Mouse (Mus musculus): ENCODE results near the gene Eps8. TPM values are rescaled to one million over a fixed set of nuclear protein-coding genes. Genes with fewer than 3 reads are reported as not detected.

The Eps8 gene
- polyA plus RNA-seq, 1 experiment from 2014 or later = 61.3 TPM

DNA sequence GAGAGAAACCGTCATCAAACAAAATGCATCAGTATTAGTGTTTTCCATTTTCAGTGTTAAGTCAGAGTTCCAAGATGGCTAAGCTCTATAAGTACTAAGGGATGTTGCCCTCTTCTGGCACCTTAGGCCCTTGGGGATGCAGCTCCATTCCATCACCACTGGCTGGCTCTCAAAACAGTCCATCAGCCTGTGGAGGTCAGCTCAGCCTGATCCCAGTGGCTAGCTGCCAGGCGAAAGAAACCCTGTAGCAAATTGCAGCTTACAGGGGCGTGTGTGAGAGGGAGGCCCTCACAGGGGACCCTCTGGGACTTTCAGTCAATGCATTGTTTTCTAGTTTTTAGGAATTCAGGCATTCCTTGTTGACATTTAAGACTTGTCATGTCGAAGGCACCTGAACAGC, 40.8 kb downstream of the Eps8 start:
- Histone ChIP-seq H3K9ac (ENCODE audit: low read length) (no peak overlapping the region), H3K4me2 (ENCODE audit: low read length) (no peak overlapping the region), H3K27ac (ENCODE audit: low read depth) (no peak overlapping the region), H3K27me3 (replicated peaks; ENCODE audit: control insufficient read depth, insufficient read depth, low read length) (no peaks in the 10 kb centered on the region), H3K36me3 (ENCODE audit: control insufficient read depth, insufficient read depth, low read length) (no peaks in the 10 kb centered on the region), H3K4me1 (replicated peaks; ENCODE audit: control insufficient read depth, insufficient read depth, low read length) (no peaks in the 10 kb centered on the region; the same call in 1 of the 2 replicates), H3K9me3 (ENCODE audit: control insufficient read depth, low read length) (no peaks in the 10 kb centered on the region), H3K4me3 (ENCODE audit: low read depth, low read length) (no peak overlapping the region)
- DNase-seq (ENCODE audit: low spot score) (no peak), ATAC-seq (replicated peaks; ENCODE audit: low FRiP score, low TSS enrichment, low read depth) (no peak)
- 44% methylated on average over 4 of the region's 4 CpGs for WGBS

DNA sequence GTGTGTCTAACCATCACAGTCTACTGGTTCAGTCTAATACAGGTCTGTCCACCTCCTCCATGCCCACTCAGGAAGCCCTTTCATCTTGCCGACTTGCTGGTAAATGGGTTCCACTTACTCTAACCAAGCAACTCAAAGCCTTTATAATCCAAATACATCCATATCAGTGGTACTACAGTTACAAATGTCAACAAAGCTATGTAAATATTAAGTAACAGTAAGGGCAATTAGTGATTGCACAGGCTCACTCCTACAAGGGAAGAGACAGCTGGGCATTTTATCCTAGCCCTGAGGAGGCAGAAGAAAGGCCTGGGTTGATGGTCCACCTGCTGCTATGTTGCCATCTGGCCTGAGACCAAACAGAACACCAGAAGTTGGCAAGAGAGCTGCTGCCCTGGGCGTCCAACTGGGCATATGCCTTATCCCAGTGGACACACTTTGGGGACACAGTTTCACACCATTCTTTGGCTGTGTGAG, 42.6 kb downstream of the Eps8 start:
- H3K36me3 ChIP-seq (ENCODE audit: control insufficient read depth, insufficient read depth, low read length) = no peaks in the 10 kb centered on the region
- peak; percentile 76 for ATAC-seq (replicated peaks; ENCODE audit: low FRiP score, low TSS enrichment, low read depth)
- no peak overlapping the region for H3K4me3 ChIP-seq (ENCODE audit: low read depth, low read length)
- H3K4me1 ChIP-seq (replicated peaks; ENCODE audit: control insufficient read depth, insufficient read depth, low read length) = no peaks in the 10 kb centered on the region; the same call in 1 of the 2 replicates
- no peak overlapping the region for H3K9ac ChIP-seq (ENCODE audit: low read length)
- 58% methylated on average over 2 of the region's 2 CpGs for WGBS
- H3K27me3 ChIP-seq (replicated peaks; ENCODE audit: control insufficient read depth, insufficient read depth, low read length) = no peaks in the 10 kb centered on the region
- H3K27ac ChIP-seq (ENCODE audit: low read depth) = no peak overlapping the region
- no peak overlapping the region for H3K4me2 ChIP-seq (ENCODE audit: low read length)
- DNase-seq (ENCODE audit: low spot score) = no peak
- no peaks in the 10 kb centered on the region for H3K9me3 ChIP-seq (ENCODE audit: control insufficient read depth, low read length)

DNA sequence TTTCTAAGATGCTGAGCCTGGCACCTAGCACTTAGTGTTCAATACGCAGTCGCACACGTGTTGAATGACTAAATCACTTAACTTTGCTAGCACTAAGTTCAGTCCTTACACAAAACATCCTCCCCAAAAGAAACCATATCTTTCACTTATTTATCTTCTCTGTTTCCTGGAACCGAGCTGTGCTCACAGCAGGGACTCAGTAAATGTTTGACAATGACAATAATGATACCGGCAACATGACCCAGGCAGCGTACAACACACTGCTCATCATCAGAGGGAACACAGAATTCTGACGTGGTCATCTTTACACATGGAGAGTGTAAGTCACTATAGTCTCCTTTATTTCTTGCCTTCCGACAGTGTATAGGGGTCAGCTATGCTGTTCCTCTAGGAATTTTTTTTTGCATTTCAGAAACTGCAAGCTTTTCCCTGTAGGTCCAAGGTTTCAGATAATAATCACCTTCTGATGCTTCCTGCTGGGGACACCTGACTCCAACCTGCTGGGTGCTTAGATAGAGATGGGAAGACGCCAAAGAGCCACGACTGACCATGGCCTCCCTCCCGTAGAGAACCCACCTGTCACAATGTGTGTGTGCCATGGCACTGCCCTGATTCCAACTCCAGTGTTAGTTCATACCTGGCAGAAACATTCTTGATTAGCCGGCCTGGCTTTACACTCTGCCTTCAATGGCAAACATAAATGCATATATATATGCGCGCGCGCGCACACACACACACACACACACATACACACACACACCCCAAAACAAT, 46.3 kb downstream of the Eps8 start:
- WGBS = 87% methylated on average over 17 of the region's 17 CpGs
- no peak overlapping the region for H3K4me3 ChIP-seq (ENCODE audit: low read depth, low read length)
- no peak overlapping the region for H3K4me2 ChIP-seq (ENCODE audit: low read length)
- ATAC-seq (replicated peaks; ENCODE audit: low FRiP score, low TSS enrichment, low read depth) = no peak
- H3K9ac ChIP-seq (ENCODE audit: low read length) = no peak overlapping the region
- no peaks in the 10 kb centered on the region for H3K9me3 ChIP-seq (ENCODE audit: control insufficient read depth, low read length)
- H3K4me1 ChIP-seq (replicated peaks; ENCODE audit: control insufficient read depth, insufficient read depth, low read length) = no peaks in the 10 kb centered on the region
- no peak overlapping the region for H3K27ac ChIP-seq (ENCODE audit: low read depth)
- no peak for DNase-seq (ENCODE audit: low spot score)
- no peaks in the 10 kb centered on the region for H3K36me3 ChIP-seq (ENCODE audit: control insufficient read depth, insufficient read depth, low read length)
- no peaks in the 10 kb centered on the region for H3K27me3 ChIP-seq (replicated peaks; ENCODE audit: control insufficient read depth, insufficient read depth, low read length)

DNA sequence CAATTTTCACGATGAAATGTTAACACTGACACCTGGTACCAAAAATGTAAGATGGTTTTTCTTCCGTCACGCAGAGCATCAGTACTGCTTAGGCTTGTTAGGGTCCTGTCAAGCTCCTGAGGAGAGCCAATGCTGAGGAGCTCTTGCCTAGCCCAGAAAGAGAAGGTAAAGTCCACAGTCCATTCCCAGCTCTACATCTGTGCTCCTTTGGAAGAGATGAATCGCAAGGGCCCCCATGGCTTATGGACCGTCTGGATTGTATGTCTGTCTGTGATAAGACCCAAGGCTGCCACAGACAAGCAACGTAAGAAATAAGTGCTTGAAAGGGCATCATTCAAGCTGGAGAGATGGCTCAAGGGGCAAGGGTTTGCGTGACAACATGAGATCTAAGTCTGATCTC, 48.1 kb downstream of the Eps8 start:
- Histone ChIP-seq H3K4me3 (ENCODE audit: low read depth, low read length) (no peak overlapping the region), H3K9me3 (ENCODE audit: control insufficient read depth, low read length) (no peaks in the 10 kb centered on the region), H3K4me2 (ENCODE audit: low read length) (no peak overlapping the region), H3K9ac (ENCODE audit: low read length) (no peak overlapping the region), H3K27ac (ENCODE audit: low read depth) (no peak overlapping the region), H3K36me3 (ENCODE audit: control insufficient read depth, insufficient read depth, low read length) (no peaks in the 10 kb centered on the region), H3K4me1 (replicated peaks; ENCODE audit: control insufficient read depth, insufficient read depth, low read length) (no peaks in the 10 kb centered on the region), H3K27me3 (replicated peaks; ENCODE audit: control insufficient read depth, insufficient read depth, low read length) (no peaks in the 10 kb centered on the region)
- no peak for ATAC-seq (replicated peaks; ENCODE audit: low FRiP score, low TSS enrichment, low read depth)
- WGBS = 89% methylated on average over 7 of the region's 7 CpGs
- DNase-seq (ENCODE audit: low spot score) = no peak

DNA sequence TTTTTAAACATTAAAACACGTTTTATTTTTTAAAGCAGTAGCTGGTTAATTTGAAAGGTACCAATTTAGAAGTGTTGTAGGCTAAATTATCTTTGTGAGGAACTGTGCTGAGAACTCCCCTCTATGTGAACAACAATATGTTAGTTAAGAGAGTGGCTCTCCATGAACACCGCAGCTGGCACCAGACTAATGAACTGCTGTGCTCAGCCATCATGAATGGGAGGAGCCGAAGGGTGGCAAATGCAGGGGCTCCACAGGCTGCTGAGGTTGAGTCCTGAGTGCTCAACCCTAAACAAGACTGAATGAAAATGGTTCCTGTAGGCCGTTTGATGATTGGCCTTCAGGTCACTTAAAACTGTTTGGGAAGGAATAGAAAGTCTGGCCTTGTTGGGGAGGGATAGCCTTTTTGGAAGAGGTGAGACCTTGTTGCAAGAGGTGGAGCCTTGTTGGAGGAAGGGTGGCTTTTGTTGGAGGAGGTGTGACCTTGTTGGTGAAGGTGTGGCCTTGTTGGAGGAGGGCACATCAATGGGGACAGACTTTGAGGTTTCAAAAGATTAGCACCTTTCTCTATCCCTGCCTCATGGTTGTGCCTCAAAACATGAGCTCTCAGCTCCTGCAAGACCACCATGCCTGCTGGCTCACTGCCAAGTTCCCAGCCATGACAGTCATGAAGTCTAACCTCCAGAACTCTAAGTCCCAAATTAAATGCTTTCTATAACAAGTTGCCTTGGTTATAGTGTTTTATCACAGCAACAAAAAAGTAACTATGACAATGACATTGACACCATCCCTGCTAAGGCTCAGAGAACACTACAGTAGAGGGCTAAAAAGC, 50.0 kb downstream of the Eps8 start:
- Histone ChIP-seq H3K4me2 (ENCODE audit: low read length) (no peak overlapping the region), H3K27me3 (replicated peaks; ENCODE audit: control insufficient read depth, insufficient read depth, low read length) (no peaks in the 10 kb centered on the region), H3K27ac (ENCODE audit: low read depth) (no peak overlapping the region), H3K9me3 (ENCODE audit: control insufficient read depth, low read length) (no peaks in the 10 kb centered on the region), H3K4me3 (ENCODE audit: low read depth, low read length) (no peak overlapping the region), H3K36me3 (ENCODE audit: control insufficient read depth, insufficient read depth, low read length) (no peaks in the 10 kb centered on the region), H3K4me1 (replicated peaks; ENCODE audit: control insufficient read depth, insufficient read depth, low read length) (no peaks in the 10 kb centered on the region), H3K9ac (ENCODE audit: low read length) (no peak overlapping the region)
- WGBS = 86% methylated on average over 4 of the region's 4 CpGs
- ATAC-seq (replicated peaks; ENCODE audit: low FRiP score, low TSS enrichment, low read depth) (no peak), DNase-seq (ENCODE audit: low spot score) (no peak)

DNA sequence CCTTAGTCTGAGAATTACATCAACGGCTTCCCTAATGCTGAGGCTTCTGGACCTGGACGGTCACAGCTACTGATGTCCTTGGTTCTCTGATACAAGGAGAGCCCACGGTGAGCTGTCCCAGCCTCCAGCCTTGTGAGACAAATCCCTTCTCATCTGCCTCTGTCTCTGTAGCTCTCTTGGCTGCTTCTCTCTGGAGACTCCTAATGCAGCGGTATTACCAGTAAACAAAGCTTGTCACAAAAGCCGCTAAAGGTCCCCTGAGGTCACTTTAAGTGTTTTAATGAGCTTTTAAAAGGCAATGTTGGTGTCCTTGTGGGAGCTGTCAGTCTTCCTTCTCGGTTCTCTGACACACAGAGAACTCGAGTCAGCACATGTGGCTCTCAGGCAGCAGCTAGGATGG, 56.4 kb downstream of the Eps8 start:
- no peak for ATAC-seq (replicated peaks; ENCODE audit: low FRiP score, low TSS enrichment, low read depth)
- 0 out of 2 replicates have a peak, but pooled peaks cover 4% of the 10 kb centered on the region for H3K9me3 ChIP-seq (ENCODE audit: control insufficient read depth, low read length)
- H3K9ac ChIP-seq (ENCODE audit: low read length) = no peak overlapping the region
- H3K4me3 ChIP-seq (ENCODE audit: low read depth, low read length) = no peak overlapping the region
- DNase-seq (ENCODE audit: low spot score) = no peak
- H3K4me1 ChIP-seq (replicated peaks; ENCODE audit: control insufficient read depth, insufficient read depth, low read length) = no peaks in the 10 kb centered on the region
- no peak overlapping the region for H3K27ac ChIP-seq (ENCODE audit: low read depth)
- 42% methylated on average over 7 of the region's 7 CpGs for WGBS
- H3K27me3 ChIP-seq (replicated peaks; ENCODE audit: control insufficient read depth, insufficient read depth, low read length) = no peaks in the 10 kb centered on the region
- H3K36me3 ChIP-seq (ENCODE audit: control insufficient read depth, insufficient read depth, low read length) = no peaks in the 10 kb centered on the region
- no peak overlapping the region for H3K4me2 ChIP-seq (ENCODE audit: low read length)

DNA sequence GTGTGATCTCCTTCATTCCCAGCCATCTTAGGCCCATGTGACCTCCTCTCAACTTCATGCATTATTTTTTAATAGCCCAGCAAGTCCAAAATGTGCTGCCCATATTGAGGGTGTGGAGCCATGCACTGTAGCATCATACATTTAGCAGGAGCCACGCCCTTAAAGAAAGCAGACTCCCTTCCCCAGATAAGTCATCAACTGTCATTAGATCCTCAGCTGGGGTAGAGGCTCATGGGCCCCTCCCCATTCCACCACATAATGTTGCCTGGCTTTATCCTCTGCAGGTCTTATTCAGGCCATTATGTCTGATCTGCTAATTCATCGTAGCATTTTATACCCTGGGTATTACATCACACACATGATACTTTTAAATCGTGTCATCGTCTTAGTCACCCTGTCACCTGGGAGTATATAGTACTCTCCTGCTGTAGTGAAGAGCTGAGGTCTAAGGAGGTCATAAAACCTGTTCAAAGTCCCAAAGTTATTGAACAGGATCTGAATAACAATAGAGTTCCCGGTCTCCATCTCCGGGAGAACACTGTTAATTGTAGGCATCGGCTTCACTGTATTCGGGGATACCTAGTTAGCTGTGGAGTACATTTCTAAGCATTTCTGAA, 57.1 kb downstream of the Eps8 start:
- no peaks in the 10 kb centered on the region for H3K27me3 ChIP-seq (replicated peaks; ENCODE audit: control insufficient read depth, insufficient read depth, low read length)
- H3K9ac ChIP-seq (ENCODE audit: low read length) = no peak overlapping the region
- WGBS = 91% methylated on average over 8 of the region's 8 CpGs
- DNase-seq (ENCODE audit: low spot score) = no peak
- H3K4me1 ChIP-seq (replicated peaks; ENCODE audit: control insufficient read depth, insufficient read depth, low read length) = no peaks in the 10 kb centered on the region
- H3K4me2 ChIP-seq (ENCODE audit: low read length) = no peak overlapping the region
- H3K27ac ChIP-seq (ENCODE audit: low read depth) = no peak overlapping the region
- H3K9me3 ChIP-seq (ENCODE audit: control insufficient read depth, low read length) = 0 out of 2 replicates have a peak, but pooled peaks cover 4% of the 10 kb centered on the region
- H3K4me3 ChIP-seq (ENCODE audit: low read depth, low read length) = no peak overlapping the region
- no peak for ATAC-seq (replicated peaks; ENCODE audit: low FRiP score, low TSS enrichment, low read depth)
- no peaks in the 10 kb centered on the region for H3K36me3 ChIP-seq (ENCODE audit: control insufficient read depth, insufficient read depth, low read length)

DNA sequence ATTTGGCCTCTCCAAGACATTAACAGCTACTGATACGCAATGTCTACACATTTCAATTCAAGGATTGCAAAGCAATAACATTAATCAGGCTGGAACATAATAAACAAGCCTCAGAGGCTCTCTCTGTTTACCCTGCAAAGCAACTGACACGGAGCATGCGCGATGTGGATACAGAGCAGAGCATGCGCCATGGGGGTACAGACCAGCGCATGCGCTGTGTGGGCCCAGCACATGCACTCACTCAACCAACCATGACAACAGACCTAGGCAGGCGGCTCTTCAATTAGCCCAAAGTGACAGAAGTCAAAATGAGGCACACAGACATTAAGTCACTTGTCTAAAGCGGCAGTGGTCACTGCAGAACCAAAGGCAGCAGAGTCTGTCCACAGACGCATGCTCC, 62.1 kb downstream of the Eps8 start:
- no peak overlapping the region for H3K9ac ChIP-seq (ENCODE audit: low read length)
- H3K27me3 ChIP-seq (replicated peaks; ENCODE audit: control insufficient read depth, insufficient read depth, low read length) = no peaks in the 10 kb centered on the region
- no peak overlapping the region for H3K4me3 ChIP-seq (ENCODE audit: low read depth, low read length)
- H3K27ac ChIP-seq (ENCODE audit: low read depth) = no peak overlapping the region
- DNase-seq (ENCODE audit: low spot score) = no peak
- 81% methylated on average over 10 of the region's 10 CpGs for WGBS
- no peak for ATAC-seq (replicated peaks; ENCODE audit: low FRiP score, low TSS enrichment, low read depth)
- H3K4me2 ChIP-seq (ENCODE audit: low read length) = no peak overlapping the region
- no peaks in the 10 kb centered on the region for H3K4me1 ChIP-seq (replicated peaks; ENCODE audit: control insufficient read depth, insufficient read depth, low read length)
- no peaks in the 10 kb centered on the region for H3K36me3 ChIP-seq (ENCODE audit: control insufficient read depth, insufficient read depth, low read length)
- H3K9me3 ChIP-seq (ENCODE audit: control insufficient read depth, low read length) = 0 out of 2 replicates have a peak, but pooled peaks cover 4% of the 10 kb centered on the region

All from intestine, embryonic 14.5 days (tissue).